Mouse (Mus musculus) megakaryocyte, embryonic 14.5 days (primary cell): ENCODE data around the gene 2410004P03Rik. TPM values are rescaled to one million over a fixed set of nuclear protein-coding genes. Genes with fewer than 3 reads are reported as not detected.

Experiments used
- H3K27me3 ChIP-seq: replicated peaks from 2 replicates; pipeline ENCODE3; 2012; ENCODE audit warnings: inconsistent platforms
- H3K36me3 ChIP-seq: replicated peaks from 2 replicates; pipeline ENCODE3; 2012; ENCODE audit warnings: low read length, inconsistent platforms, mixed read lengths
- H3K4me1 ChIP-seq: 2 replicates; pipeline ENCODE4 v1.6.1; 2012; ENCODE audit warnings: inconsistent platforms
- H3K4me3 ChIP-seq: replicated peaks from 2 replicates; pipeline ENCODE3; 2012; ENCODE audit warnings: moderate library complexity, mild to moderate bottlenecking, inconsistent platforms
- H3K9me3 ChIP-seq: 2 replicates; pipeline ENCODE4 v1.6.1; 2012; ENCODE audit warnings: inconsistent platforms
- FLI1 ChIP-seq: IDR thresholded peaks from 2 replicates; pipeline ENCODE4 v1.6.1; 2012; ENCODE audit warnings: low read length, inconsistent platforms, mixed read lengths
- GATA1 ChIP-seq: IDR thresholded peaks from 3 replicates; pipeline ENCODE4 v1.6.1; 2012; ENCODE audit warnings: mixed read lengths, low read length, inconsistent platforms, borderline replicate concordance
- polyA plus RNA-seq: library from polyadenylated mRNA; stranded (reverse); fragments of >175 nt; gene quantifications from 2 replicates; pipeline ENCODE4 v1.2.3, GENCODE M21; 2012; ENCODE audit warnings: low replicate concordance; ENCODE audit not compliant: insufficient read depth

The 2410004P03Rik gene
- polyA plus RNA-seq, 1 experiment: not detected

GRCm38 (mm10) chr12:16999739-17000497 is 11.6 kb downstream of the 2410004P03Rik start, which contains the start of gene Pqlc3:
Gene Pqlc3, minus strand, starts transcription at chr12:17000408.
- H3K4me3 ChIP-seq: peak within 1 kb of the TSS; percentile 97
- H3K27me3 ChIP-seq: peaks cover 3% of the 10 kb centered on the region
- no peaks in the 10 kb centered on the region for H3K9me3 ChIP-seq
- H3K36me3 ChIP-seq: peaks cover 34% of the 10 kb centered on the region
- H3K4me1 ChIP-seq: peaks cover 66% of the 10 kb centered on the region
- no peak for TF ChIP-seq GATA1
- TF ChIP-seq FLI1: no peak

- peak overlapping the region; percentile 97 for H3K4me3 ChIP-seq
- TF ChIP-seq GATA1 (no peak), FLI1 (no peak)
- H3K9me3 ChIP-seq: no peaks in the 10 kb centered on the region
- peaks cover 3% of the 10 kb centered on the region for H3K27me3 ChIP-seq
- H3K36me3 ChIP-seq: peaks cover 41% of the 10 kb centered on the region
- H3K4me1 ChIP-seq: peaks cover 74% of the 10 kb centered on the region
These were observed 12.4 kb downstream of the 2410004P03Rik start for GRCm38 (mm10) chr12:16999146-16999545.

GRCm38 (mm10) chr12:16996886-16997462 is 14.6 kb downstream of the 2410004P03Rik start:
- peaks cover 63% of the 10 kb centered on the region for H3K36me3 ChIP-seq
- H3K4me3 ChIP-seq: peak overlapping the region; percentile 42
- TF ChIP-seq GATA1 (no peak), FLI1 (no peak)

GRCm38 (mm10) chr12:16996281-16996680 is 15.2 kb downstream of the 2410004P03Rik start:
- peaks cover 70% of the 10 kb centered on the region for H3K36me3 ChIP-seq
- no peaks in the 10 kb centered on the region for H3K9me3 ChIP-seq
- H3K27me3 ChIP-seq: no peaks in the 10 kb centered on the region
- peaks cover 88% of the 10 kb centered on the region for H3K4me1 ChIP-seq
- H3K4me3 ChIP-seq: no peak overlapping the region
- TF ChIP-seq GATA1: no peak
- TF ChIP-seq FLI1: no peak

More at GRCm38 (mm10) chr12:16996886-16997462, 14.6 kb downstream of the 2410004P03Rik start:
- H3K9me3 ChIP-seq: no peaks in the 10 kb centered on the region
- no peaks in the 10 kb centered on the region for H3K27me3 ChIP-seq
- H3K4me1 ChIP-seq: peaks cover 88% of the 10 kb centered on the region

- Histone ChIP-seq H3K4me1 (peaks cover 86% of the 10 kb centered on the region), H3K9me3 (no peaks in the 10 kb centered on the region), H3K27me3 (no peaks in the 10 kb centered on the region), H3K36me3 (peaks cover 88% of the 10 kb centered on the region), H3K4me3 (peak overlapping the region; percentile 8)
- TF ChIP-seq GATA1 (no peak), FLI1 (no peak)
These were observed 17.2 kb downstream of the 2410004P03Rik start for GRCm38 (mm10) chr12:16994291-16994690.

- Histone ChIP-seq H3K4me3 (no peak overlapping the region), H3K4me1 (peaks cover 72% of the 10 kb centered on the region), H3K27me3 (no peaks in the 10 kb centered on the region), H3K9me3 (no peaks in the 10 kb centered on the region), H3K36me3 (peaks cover 98% of the 10 kb centered on the region)
- no peak for TF ChIP-seq FLI1
- TF ChIP-seq GATA1: no peak
These were observed 19.2 kb downstream of the 2410004P03Rik start for GRCm38 (mm10) chr12:16992355-16992754.

GRCm38 (mm10) chr12:16991376-16991775 is 20.2 kb downstream of the 2410004P03Rik start:
- Histone ChIP-seq H3K9me3 (no peaks in the 10 kb centered on the region), H3K4me3 (no peak overlapping the region), H3K4me1 (peaks cover 62% of the 10 kb centered on the region), H3K27me3 (no peaks in the 10 kb centered on the region), H3K36me3 (peaks cover 98% of the 10 kb centered on the region)
- TF ChIP-seq FLI1: no peak
- TF ChIP-seq GATA1: no peak

GRCm38 (mm10) chr12:16985778-16986177 is 25.7 kb downstream of the 2410004P03Rik start:
- H3K27me3 ChIP-seq: no peaks in the 10 kb centered on the region
- H3K4me1 ChIP-seq: peaks cover 14% of the 10 kb centered on the region
- peaks cover 94% of the 10 kb centered on the region for H3K36me3 ChIP-seq
- H3K4me3 ChIP-seq: no peak overlapping the region
- TF ChIP-seq FLI1 (no peak), GATA1 (no peak)
- no peaks in the 10 kb centered on the region for H3K9me3 ChIP-seq

GRCm38 (mm10) chr12:16977120-16977519 is 34.4 kb downstream of the 2410004P03Rik start:
- Histone ChIP-seq H3K27me3 (no peaks in the 10 kb centered on the region), H3K4me3 (no peak overlapping the region), H3K36me3 (peaks cover 95% of the 10 kb centered on the region), H3K9me3 (no peaks in the 10 kb centered on the region), H3K4me1 (no peaks in the 10 kb centered on the region)
- TF ChIP-seq GATA1 (no peak), FLI1 (no peak)

GRCm38 (mm10) chr12:16966811-16967210 is 44.7 kb downstream of the 2410004P03Rik start:
- H3K9me3 ChIP-seq: no peaks in the 10 kb centered on the region
- no peak for TF ChIP-seq GATA1
- no peak for TF ChIP-seq FLI1
- H3K27me3 ChIP-seq: no peaks in the 10 kb centered on the region
- H3K4me1 ChIP-seq: no peaks in the 10 kb centered on the region
- H3K36me3 ChIP-seq: peaks cover 96% of the 10 kb centered on the region
- H3K4me3 ChIP-seq: no peak overlapping the region
